Mouse (Mus musculus) hindbrain, embryonic 12.5 days (tissue): ENCODE measurements around the gene Npdc1. TPM values are rescaled to one million over a fixed set of nuclear protein-coding genes. Genes with fewer than 3 reads are reported as not detected.

Source experiments
- ATAC-seq: fragments of 200-750 bp; cut with Nextera tagmentation; 2 replicates; pipeline ENCODE4 v1.8.0; 2017; ENCODE audit warnings: moderate TSS enrichment; ENCODE audit not compliant: low FRiP score
- H3K27ac ChIP-seq: fragments of 300-500 bp; sonication (generic); 2 replicates; pipeline ENCODE4 v1.5.1; 2016; ENCODE audit warnings: mild to moderate bottlenecking
- H3K27me3 ChIP-seq: fragments of 300-500 bp; sonication (generic); 2 replicates; pipeline ENCODE4 v1.6.1; 2016; ENCODE audit warnings: mild to moderate bottlenecking
- H3K36me3 ChIP-seq: fragments of 300-500 bp; sonication (generic); 2 replicates; pipeline ENCODE4 v1.6.1; 2016; ENCODE audit warnings: mild to moderate bottlenecking
- H3K4me1 ChIP-seq: fragments of 300-500 bp; sonication (generic); 2 replicates; pipeline ENCODE4 v1.6.1; 2016
- H3K4me2 ChIP-seq: fragments of 300-500 bp; sonication (generic); replicated peaks from 2 replicates; pipeline ENCODE4 v1.6.1; 2016; ENCODE audit warnings: mild to moderate bottlenecking
- H3K4me3 ChIP-seq: fragments of 300-500 bp; sonication (generic); 2 replicates; pipeline ENCODE4 v1.5.1; 2016; ENCODE audit warnings: mild to moderate bottlenecking
- H3K9ac ChIP-seq: fragments of 300-500 bp; sonication (generic); 2 replicates; pipeline ENCODE4 v1.6.1; 2016; ENCODE audit warnings: mild to moderate bottlenecking, moderate library complexity
- H3K9me3 ChIP-seq: fragments of 300-500 bp; sonication (generic); replicated peaks from 2 replicates; pipeline ENCODE4 v1.6.1; 2016; ENCODE audit warnings: mild to moderate bottlenecking
- WGBS: fragments of 180-500 bp; shearing (Covaris S2); methylation state at CpG from one replicate; pipeline ENCODE4 v1.1.7; 2016; 5-methylcytosine and 5-hydroxymethylcytosine counted together
- microRNA-seq: library from miRNA; unstranded; fragments of <30 nt; microRNA quantifications from one replicate; pipeline ENCODE4, GENCODE M21; 2017
- polyA plus RNA-seq: library from polyadenylated mRNA; unstranded; fragments of >200 nt; fragmentation: Nextera tagmentation; extraction: Ambion mirVana; gene quantifications from 2 replicates; pipeline ENCODE4 v1.2.1, GENCODE M21; 2016

Npdc1 gene
- polyA plus RNA-seq, 1 experiment from 2014 or later = 225 TPM

DNA sequence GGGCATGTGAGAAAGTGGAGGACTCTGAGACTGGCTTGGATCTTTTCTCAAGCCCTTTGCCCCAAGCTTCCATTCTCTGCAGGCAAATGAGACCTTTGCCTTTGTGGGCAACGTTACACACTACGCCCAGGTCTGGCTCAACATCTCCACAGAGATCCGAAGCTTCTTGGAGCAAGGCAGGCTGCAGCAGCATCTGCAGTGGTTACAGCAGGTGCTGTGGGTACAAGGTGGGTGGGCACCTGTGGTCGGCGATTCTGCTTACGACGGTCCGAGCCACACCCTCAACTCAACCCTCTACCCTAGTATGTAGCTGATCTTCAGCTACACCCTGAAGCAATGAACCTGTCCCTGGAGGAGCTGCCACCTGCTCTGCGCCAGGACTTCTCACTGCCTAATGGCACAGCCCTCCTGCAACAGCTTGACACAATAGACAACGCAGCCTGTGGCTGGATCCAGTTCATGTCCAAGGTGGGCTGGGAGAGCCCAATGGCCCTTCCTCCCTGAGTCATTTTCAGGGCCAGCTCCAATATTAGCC is 37.2 kb downstream of the Npdc1 start:
- no peaks in the 10 kb centered on the region for H3K9me3 ChIP-seq
- H3K9ac ChIP-seq = no peak overlapping the region
- H3K4me3 ChIP-seq = no peak overlapping the region
- no peak overlapping the region for H3K4me2 ChIP-seq
- H3K27me3 ChIP-seq = peaks cover 8% of the 10 kb centered on the region
- H3K36me3 ChIP-seq = peaks cover 64% of the 10 kb centered on the region
- ATAC-seq = no peak
- H3K27ac ChIP-seq = no peak overlapping the region
- H3K4me1 ChIP-seq = peaks cover 3% of the 10 kb centered on the region
- 91% methylated on average over 10 of the region's 10 CpGs for WGBS

DNA sequence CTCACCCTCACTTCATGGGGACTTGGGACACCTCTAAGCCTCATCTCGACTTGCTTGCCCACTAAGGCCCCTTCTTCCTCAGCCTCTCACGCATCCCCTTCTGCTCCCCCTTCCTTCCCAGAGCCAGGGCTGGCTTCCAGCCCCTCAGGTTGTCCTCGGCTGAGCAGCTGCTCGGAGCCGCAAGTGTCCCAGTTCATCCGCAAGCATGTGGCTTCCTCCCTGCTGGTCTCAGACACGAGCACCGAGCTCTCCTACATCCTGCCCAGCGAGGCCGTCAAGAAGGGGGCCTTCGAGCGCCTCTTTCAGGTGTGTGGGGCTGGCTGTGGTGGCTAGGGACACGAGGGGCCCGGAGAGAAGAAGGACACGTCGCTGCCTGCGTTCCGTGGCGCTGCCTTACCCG is 41.9 kb downstream of the Npdc1 start:
- Histone ChIP-seq H3K36me3 (peaks cover 86% of the 10 kb centered on the region), H3K27me3 (no peaks in the 10 kb centered on the region), H3K4me2 (no peak overlapping the region), H3K4me1 (no peaks in the 10 kb centered on the region), H3K27ac (no peak overlapping the region), H3K4me3 (no peak overlapping the region), H3K9ac (no peak overlapping the region), H3K9me3 (no peaks in the 10 kb centered on the region)
- ATAC-seq = no peak
- WGBS = 91% methylated on average over 20 of the region's 20 CpGs

DNA sequence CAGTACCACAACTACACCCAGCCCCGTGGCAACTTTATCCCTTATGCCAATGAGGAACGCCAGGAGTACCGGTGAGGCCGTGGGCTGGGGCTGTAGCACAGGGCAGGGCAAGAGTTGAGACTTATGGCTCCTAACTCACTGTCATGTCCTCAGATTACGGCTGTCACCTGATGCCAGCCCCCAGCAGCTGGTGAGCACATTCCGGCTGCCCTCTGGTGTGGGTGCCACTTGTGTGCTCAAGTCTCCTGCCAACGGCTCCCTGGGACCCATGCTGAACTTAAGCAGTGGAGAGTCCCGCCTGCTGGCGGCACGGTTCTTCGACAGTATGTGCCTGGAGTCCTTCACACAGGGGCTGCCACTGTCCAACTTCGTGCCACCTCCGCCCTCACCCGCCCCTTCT is 43.5 kb downstream of the Npdc1 start:
- H3K27ac ChIP-seq = no peak overlapping the region
- H3K4me1 ChIP-seq = no peaks in the 10 kb centered on the region
- no peaks in the 10 kb centered on the region for H3K27me3 ChIP-seq
- no peaks in the 10 kb centered on the region for H3K9me3 ChIP-seq
- no peak overlapping the region for H3K4me3 ChIP-seq
- no peak overlapping the region for H3K9ac ChIP-seq
- H3K36me3 ChIP-seq = peaks cover 87% of the 10 kb centered on the region
- WGBS = 89% methylated on average over 14 of the region's 14 CpGs
- no peak for ATAC-seq
- no peak overlapping the region for H3K4me2 ChIP-seq

DNA sequence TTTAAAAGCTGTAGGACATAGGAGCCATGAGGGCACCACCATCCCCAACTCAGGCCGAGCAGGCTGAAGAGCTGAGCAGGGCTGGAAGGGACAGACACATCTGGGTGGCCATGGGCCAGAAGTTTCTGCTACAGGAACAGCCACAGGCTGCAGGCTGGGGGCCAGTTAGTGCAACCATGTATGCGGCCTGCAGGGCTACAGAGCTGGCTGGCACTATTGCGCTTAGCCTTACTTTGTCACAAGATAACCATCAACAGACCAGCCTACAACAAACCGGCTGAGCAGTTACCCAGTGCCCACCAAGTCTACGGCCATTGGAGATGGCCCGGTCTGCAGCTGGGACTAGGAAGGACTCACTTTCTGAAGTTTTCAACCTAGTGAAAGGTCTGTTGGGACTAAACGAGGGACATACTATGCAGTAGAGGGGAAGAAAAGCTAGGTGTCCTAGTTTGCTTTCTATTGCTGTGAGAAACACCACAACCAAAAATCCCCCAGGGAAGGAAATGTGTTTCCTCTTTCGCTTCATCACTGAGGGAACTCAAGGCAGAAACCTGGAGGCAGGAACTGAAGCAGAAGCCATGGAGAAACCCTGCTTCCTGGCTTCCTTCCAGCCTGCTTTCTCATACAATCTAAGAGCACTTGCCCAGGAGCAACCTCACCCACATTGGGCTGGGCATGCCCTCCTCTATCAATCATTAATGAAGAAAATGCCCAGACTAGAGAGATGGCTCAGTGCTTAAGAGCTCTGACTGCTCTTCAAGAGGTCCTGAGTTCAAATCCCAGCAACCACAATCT is 51.9 kb downstream of the Npdc1 start:
- H3K27ac ChIP-seq = no peak overlapping the region
- 87% methylated on average over 8 of the region's 8 CpGs for WGBS
- no peak overlapping the region for H3K4me3 ChIP-seq
- no peaks in the 10 kb centered on the region for H3K4me1 ChIP-seq
- no peak for ATAC-seq
- no peaks in the 10 kb centered on the region for H3K9me3 ChIP-seq
- H3K36me3 ChIP-seq = peaks cover 20% of the 10 kb centered on the region
- no peaks in the 10 kb centered on the region for H3K27me3 ChIP-seq
- H3K9ac ChIP-seq = no peak overlapping the region
- H3K4me2 ChIP-seq = no peak overlapping the region

DNA sequence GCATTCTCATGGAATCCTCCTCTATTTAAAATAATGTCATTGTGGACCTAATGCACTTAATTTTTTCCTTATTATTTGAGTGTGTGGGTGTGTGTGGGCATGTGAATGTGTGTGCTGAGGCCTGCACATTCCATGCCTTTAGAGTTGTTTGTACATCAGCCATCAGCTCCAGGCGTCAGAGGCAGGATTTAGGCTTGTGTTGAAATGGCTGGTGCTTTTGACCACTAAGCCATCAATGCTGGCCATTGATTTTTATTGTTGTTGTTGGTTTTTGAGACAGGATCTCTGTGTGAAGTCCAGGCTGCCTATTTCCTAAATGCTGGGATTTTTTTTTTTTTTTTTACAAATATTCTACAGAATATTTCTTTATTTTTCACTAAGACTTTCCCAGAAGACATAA is 53.8 kb downstream of the Npdc1 start:
- no peak overlapping the region for H3K4me3 ChIP-seq
- H3K9me3 ChIP-seq = no peaks in the 10 kb centered on the region
- 51% methylated on average over 1 of the region's 1 CpGs for whole genome bisulfite sequencing
- H3K36me3 ChIP-seq = peaks cover 7% of the 10 kb centered on the region; the same call in 1 of the 2 replicates
- no peak overlapping the region for H3K27ac ChIP-seq
- H3K4me1 ChIP-seq = no peaks in the 10 kb centered on the region
- H3K27me3 ChIP-seq = no peaks in the 10 kb centered on the region
- H3K9ac ChIP-seq = no peak overlapping the region
- no peak overlapping the region for H3K4me2 ChIP-seq
- no peak for ATAC-seq

DNA sequence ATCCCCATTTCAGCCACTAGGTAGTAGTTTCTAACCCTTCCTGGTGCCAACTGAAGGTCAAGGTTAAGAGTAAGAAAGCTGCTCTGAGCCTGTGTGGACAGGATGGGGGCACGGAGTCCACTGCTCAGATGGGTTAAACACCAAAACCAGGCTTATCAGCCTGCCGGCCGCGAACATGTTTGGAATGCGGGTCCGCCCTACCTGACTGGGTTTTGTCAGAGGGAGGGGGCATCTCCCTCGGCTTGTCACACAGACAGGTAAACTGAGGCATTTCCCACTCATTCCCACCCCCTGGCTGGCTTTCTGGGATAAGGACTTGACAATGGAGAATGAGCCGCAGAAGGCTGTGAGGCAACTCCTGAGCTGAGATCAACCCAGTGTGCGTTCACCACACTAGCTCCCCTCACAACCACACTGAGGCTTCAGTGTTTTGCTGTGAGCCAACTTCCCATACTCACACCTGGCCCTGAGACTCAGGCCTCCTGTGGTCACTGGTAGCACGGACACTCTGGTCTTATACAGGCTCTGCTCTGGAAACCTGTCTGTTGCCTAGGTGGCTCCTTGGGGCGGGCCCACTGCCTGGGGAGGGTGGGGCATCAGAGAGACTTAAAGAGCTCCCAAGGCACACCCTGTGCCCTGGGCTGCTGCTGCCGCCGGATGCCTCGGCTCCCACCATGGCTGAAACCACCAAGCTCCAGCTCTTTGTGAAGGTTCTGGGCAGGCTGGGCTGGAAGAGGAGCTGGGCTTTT is 57.2 kb downstream of the Npdc1 start, which contains the start of gene Clic3:
Gene Clic3, plus strand, starts transcription at position 634 of the 749 bp plus-strand sequence.
- ATAC-seq = no peak
- H3K4me1 ChIP-seq = peaks cover 17% of the 10 kb centered on the region
- no peaks in the 10 kb centered on the region for H3K27me3 ChIP-seq
- 69% methylated on average over 14 of the region's 14 CpGs for WGBS
- no peak within 1 kb of the TSS for H3K9ac ChIP-seq
- no peak within 1 kb of the TSS for H3K4me2 ChIP-seq
- no peak within 1 kb of the TSS for H3K27ac ChIP-seq
- peaks cover 18% of the 10 kb centered on the region; the same call in 1 of the 2 replicates for H3K36me3 ChIP-seq
- H3K9me3 ChIP-seq = no peaks in the 10 kb centered on the region
- no peak within 1 kb of the TSS for H3K4me3 ChIP-seq

DNA sequence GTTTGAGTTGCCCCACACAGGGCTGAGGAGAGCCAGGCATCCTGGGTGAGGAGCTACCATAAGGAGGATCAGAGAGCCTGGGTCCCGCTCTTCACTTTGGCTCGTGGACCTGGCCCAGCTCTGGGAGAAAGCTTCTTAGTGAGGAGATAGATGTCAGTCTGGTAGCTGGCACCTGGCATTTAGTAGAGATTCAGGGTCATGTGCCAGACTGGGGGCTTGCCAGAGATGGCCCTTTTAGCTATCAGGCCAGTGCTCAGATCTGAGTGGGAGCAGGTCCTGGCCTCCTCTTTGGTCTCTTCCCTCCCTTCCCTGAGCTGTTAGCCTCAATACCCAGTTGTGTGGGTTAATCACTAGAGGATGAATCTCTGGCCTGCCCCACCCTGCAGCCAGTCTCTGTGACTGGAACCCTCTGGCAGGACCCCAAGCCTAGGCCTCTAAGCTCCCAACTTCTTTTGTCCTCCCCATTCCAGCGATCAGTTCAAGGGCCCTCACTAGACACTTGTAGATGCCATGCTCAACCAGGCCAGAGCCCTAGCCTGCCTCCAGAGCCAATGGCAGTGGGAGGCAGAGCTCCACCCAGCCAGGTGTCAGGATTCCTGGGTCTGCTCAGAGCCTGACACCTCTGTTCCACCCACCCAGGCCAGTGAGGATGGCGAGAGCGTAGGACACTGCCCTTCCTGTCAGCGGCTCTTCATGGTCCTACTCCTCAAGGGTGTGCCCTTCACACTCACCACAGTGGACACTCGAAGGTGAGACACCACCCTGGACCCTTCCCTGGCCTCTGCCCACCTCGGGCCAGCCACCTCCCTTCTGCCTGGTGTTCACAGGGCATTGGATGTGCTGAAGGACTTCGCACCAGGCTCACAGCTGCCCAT is 58.1 kb downstream of the Npdc1 start:
- no peaks in the 10 kb centered on the region for H3K27me3 ChIP-seq
- WGBS = 87% methylated on average over 9 of the region's 9 CpGs
- no peak overlapping the region for H3K9ac ChIP-seq

DNA sequence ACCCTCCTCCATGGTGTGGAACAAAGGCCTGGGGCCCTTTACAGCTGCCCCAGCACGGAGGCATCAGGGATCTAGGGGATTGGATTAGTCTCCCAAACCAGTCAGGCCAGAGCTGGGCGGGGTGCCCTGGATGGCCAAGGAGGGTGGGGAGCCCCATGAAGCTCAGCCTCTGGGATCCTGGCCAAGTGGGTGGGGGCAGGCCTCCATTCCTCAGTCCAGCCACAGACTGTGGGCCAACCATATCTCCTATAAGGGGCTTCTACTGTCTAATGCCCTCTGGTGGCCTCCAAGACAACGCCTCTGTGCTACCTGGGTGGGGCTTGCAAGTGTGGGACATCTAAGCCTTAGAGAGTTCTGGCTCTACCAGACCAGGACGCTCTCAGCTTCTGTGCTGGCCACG is 59.8 kb downstream of the Npdc1 start:
- Histone ChIP-seq H3K4me3 (no peak overlapping the region), H3K27me3 (no peaks in the 10 kb centered on the region), H3K4me1 (peaks cover 19% of the 10 kb centered on the region), H3K9me3 (no peaks in the 10 kb centered on the region), H3K4me2 (no peak overlapping the region), H3K27ac (no peak overlapping the region), H3K36me3 (peaks cover 18% of the 10 kb centered on the region; the same call in 1 of the 2 replicates), H3K9ac (no peak overlapping the region)
- no peak for ATAC-seq
- 82% methylated on average over 5 of the region's 5 CpGs for WGBS

More for the DNA sequence above, 58.1 kb downstream of the Npdc1 start:
- H3K36me3 ChIP-seq = peaks cover 18% of the 10 kb centered on the region; the same call in 1 of the 2 replicates
- H3K27ac ChIP-seq = no peak overlapping the region
- H3K4me1 ChIP-seq = peaks cover 19% of the 10 kb centered on the region
- H3K4me2 ChIP-seq = no peak overlapping the region
- ATAC-seq = no peak
- H3K4me3 ChIP-seq = no peak overlapping the region
- no peaks in the 10 kb centered on the region for H3K9me3 ChIP-seq

Small RNA genes lying within 50 kb of the gene (microRNA-seq; reads per million reads assigned to microRNA genes)
- not detected for gene Mir3087

Other genes with a start within 250 kb of the Npdc1 start
- gene Nrarp, start 218.6 kb upstream of the Npdc1 start, polyA plus RNA-seq = 70.9 and 76.4 TPM in 2 replicates
- gene Tor4a, start 202.5 kb upstream of the Npdc1 start, polyA plus RNA-seq = 1.8 and 2.4 TPM in 2 replicates
- 107 and 117 TPM in 2 replicates for gene Nelfb, start 187.9 kb upstream of the Npdc1 start, polyA plus RNA-seq
- gene Stpg3, start 184.7 kb upstream of the Npdc1 start, polyA plus RNA-seq = not detected in 2 replicates
- gene Fam166a, start 180.6 kb upstream of the Npdc1 start, polyA plus RNA-seq = 0.19 TPM in 1 of 2 replicates, not detected in the other
- 391 and 416 TPM in 2 replicates for gene Tubb4b, start 174.6 kb upstream of the Npdc1 start, polyA plus RNA-seq
- not detected in 2 replicates for gene Slc34a3, start 165.0 kb upstream of the Npdc1 start, polyA plus RNA-seq
- gene Rnf224, start 162.6 kb upstream of the Npdc1 start, polyA plus RNA-seq = not detected in 2 replicates
- 37.8 and 40.5 TPM in 2 replicates for gene Rnf208, start 157.1 kb upstream of the Npdc1 start, polyA plus RNA-seq
- gene Cysrt1, start 156.9 kb upstream of the Npdc1 start, polyA plus RNA-seq = not detected in 2 replicates
- 3.5 and 6.2 TPM in 2 replicates for gene AL732309.1, start 152.5 kb upstream of the Npdc1 start, polyA plus RNA-seq
- 16.5 and 18.6 TPM in 2 replicates for gene Tmem203, start 143.9 kb upstream of the Npdc1 start, polyA plus RNA-seq
- 13.2 and 14.9 TPM in 2 replicates for gene Tprn, start 136.7 kb upstream of the Npdc1 start, polyA plus RNA-seq
- gene Ssna1, start 126.9 kb upstream of the Npdc1 start, polyA plus RNA-seq = 195 and 201 TPM in 2 replicates
- gene Anapc2, start 126.9 kb upstream of the Npdc1 start, polyA plus RNA-seq = 147 and 152 TPM in 2 replicates
- gene Tmem210, start 111.2 kb upstream of the Npdc1 start, polyA plus RNA-seq = not detected in 2 replicates
- not detected in 2 replicates for gene Lrrc26, start 109.4 kb upstream of the Npdc1 start, polyA plus RNA-seq
- gene Grin1, start 80.2 kb upstream of the Npdc1 start, polyA plus RNA-seq = 6.3 and 6.9 TPM in 2 replicates
- 73.5 and 78.8 TPM in 2 replicates for gene Man1b1, start 67.0 kb upstream of the Npdc1 start, polyA plus RNA-seq
- 21.9 and 23.5 TPM in 2 replicates for gene Dpp7, start 43.0 kb upstream of the Npdc1 start, polyA plus RNA-seq
- gene Uap1l1, start 33.7 kb upstream of the Npdc1 start, polyA plus RNA-seq = 5.7 and 7.9 TPM in 2 replicates
- 31.9 and 41.4 TPM in 2 replicates for gene Sapcd2, start 27.0 kb upstream of the Npdc1 start, polyA plus RNA-seq
- 0.22 and 0.46 TPM in 2 replicates for gene Entpd2, start 3.5 kb upstream of the Npdc1 start, polyA plus RNA-seq
- 0.53 TPM in 1 of 2 replicates, not detected in the other for gene Fut7, start 23.9 kb downstream of the Npdc1 start, polyA plus RNA-seq
- gene Abca2, start 29.4 kb downstream of the Npdc1 start, polyA plus RNA-seq = 10.1 and 10.6 TPM in 2 replicates
- gene Clic3, start 57.5 kb downstream of the Npdc1 start, polyA plus RNA-seq = 2.3 and 2.4 TPM in 2 replicates
- 41.6 and 49.4 TPM in 2 replicates for gene Paxx, start 61.7 kb downstream of the Npdc1 start, polyA plus RNA-seq
- 2.8 and 3.0 TPM in 2 replicates for gene Ptgds, start 70.7 kb downstream of the Npdc1 start, polyA plus RNA-seq
- not detected in 2 replicates for gene Lcn12, start 94.6 kb downstream of the Npdc1 start, polyA plus RNA-seq
- gene Fbxw5, start 101.4 kb downstream of the Npdc1 start, polyA plus RNA-seq = 106 and 116 TPM in 2 replicates
- 4.8 and 6.0 TPM in 2 replicates for gene C8g, start 102.4 kb downstream of the Npdc1 start, polyA plus RNA-seq
- gene Traf2, start 147.6 kb downstream of the Npdc1 start, polyA plus RNA-seq = 25.7 and 29.6 TPM in 2 replicates
- 377 TPM in 2 replicates for gene Edf1, start 158.5 kb downstream of the Npdc1 start, polyA plus RNA-seq
- 4.7 and 6.7 TPM in 2 replicates for gene Mamdc4, start 175.5 kb downstream of the Npdc1 start, polyA plus RNA-seq
- gene Phpt1, start 175.9 kb downstream of the Npdc1 start, polyA plus RNA-seq = 131 and 162 TPM in 2 replicates
- gene Ajm1, start 182.4 kb downstream of the Npdc1 start, polyA plus RNA-seq = 2.4 and 3.1 TPM in 2 replicates
- gene Rabl6, start 209.2 kb downstream of the Npdc1 start, polyA plus RNA-seq = 70.0 and 72.3 TPM in 2 replicates
- gene Ccdc183, start 218.3 kb downstream of the Npdc1 start, polyA plus RNA-seq = 0.25 and 0.32 TPM in 2 replicates
- gene Tmem141, start 222.7 kb downstream of the Npdc1 start, polyA plus RNA-seq = 21.7 and 23.4 TPM in 2 replicates
- gene Fcna, start 228.7 kb downstream of the Npdc1 start, polyA plus RNA-seq = 0.96 and 1.3 TPM in 2 replicates